Mouse (Mus musculus): ENCODE results near the gene Ppp1r11. TPM values are rescaled to one million over a fixed set of nuclear protein-coding genes. Genes with fewer than 3 reads are reported as not detected.

Gene Ppp1r11
- polyA plus RNA-seq, 1 experiment from 2014 or later: 98.4 TPM

GRCm38 (mm10) chr17:36973271-36973787 lies 21.8 kb upstream of the Ppp1r11 start:
- Histone ChIP-seq H3K9ac (ENCODE audit: low read length) (no peak overlapping the region), H3K4me3 (ENCODE audit: control insufficient read depth in 1 of 2, insufficient read depth in 1 of 2, low read depth in 1 of 2, low read length in 2 of 2) (no peak overlapping the region), H3K27ac (replicated peaks in 1 of 2; ENCODE audit: control insufficient read depth in 1 of 2, insufficient read depth in 1 of 2, low read depth in 2 of 2, low read length in 2 of 2) (no peak overlapping the region), H3K36me3 (ENCODE audit: control insufficient read depth, insufficient read depth, low read length) (no peaks in the 10 kb centered on the region), H3K9me3 (ENCODE audit: control insufficient read depth, low read length) (no peaks in the 10 kb centered on the region), H3K4me2 (ENCODE audit: low read length) (no peak overlapping the region), H3K4me1 (ENCODE audit: control insufficient read depth in 2 of 2, insufficient read depth in 2 of 2, low read length in 2 of 2) (no peaks in the 10 kb centered on the region), H3K27me3 (ENCODE audit: control insufficient read depth, insufficient read depth, low read length) (no peaks in the 10 kb centered on the region; the same call in 1 of the 2 replicates)
- ATAC-seq (ENCODE audit: insufficient number of reproducible peaks, insufficient read depth, low FRiP score, low read depth): no peak
- whole genome bisulfite sequencing: 60% methylated on average over 8 of the region's 8 CpGs

GRCm38 (mm10) chr17:36972791-36973190 lies 21.2 kb upstream of the Ppp1r11 start:
- 76% methylated on average over 3 of the region's 3 CpGs for WGBS
- no peaks in the 10 kb centered on the region for H3K36me3 ChIP-seq (ENCODE audit: control insufficient read depth, insufficient read depth, low read length)
- ATAC-seq (ENCODE audit: insufficient number of reproducible peaks, insufficient read depth, low FRiP score, low read depth): no peak

GRCm38 (mm10) chr17:36971172-36971850 lies 19.8 kb upstream of the Ppp1r11 start:
- no peak overlapping the region for H3K4me2 ChIP-seq (ENCODE audit: low read length)
- H3K27me3 ChIP-seq (ENCODE audit: control insufficient read depth, insufficient read depth, low read length): no peaks in the 10 kb centered on the region
- no peak overlapping the region for H3K9ac ChIP-seq (ENCODE audit: low read length)
- no peak for ATAC-seq (ENCODE audit: insufficient number of reproducible peaks, insufficient read depth, low FRiP score, low read depth)
- no peaks in the 10 kb centered on the region for H3K4me1 ChIP-seq (ENCODE audit: control insufficient read depth in 2 of 2, insufficient read depth in 2 of 2, low read length in 2 of 2)
- H3K9me3 ChIP-seq (ENCODE audit: control insufficient read depth, low read length): no peaks in the 10 kb centered on the region
- no peaks in the 10 kb centered on the region for H3K36me3 ChIP-seq (ENCODE audit: control insufficient read depth, insufficient read depth, low read length)
- H3K4me3 ChIP-seq (ENCODE audit: control insufficient read depth in 1 of 2, insufficient read depth in 1 of 2, low read depth in 1 of 2, low read length in 2 of 2): no peak overlapping the region
- no peak overlapping the region for H3K27ac ChIP-seq (replicated peaks in 1 of 2; ENCODE audit: control insufficient read depth in 1 of 2, insufficient read depth in 1 of 2, low read depth in 2 of 2, low read length in 2 of 2)
- WGBS: 82% methylated on average over 6 of the region's 6 CpGs

More at GRCm38 (mm10) chr17:36972791-36973190, 21.2 kb upstream of the Ppp1r11 start:
- Histone ChIP-seq H3K9ac (ENCODE audit: low read length) (no peak overlapping the region), H3K27ac (replicated peaks in 1 of 2; ENCODE audit: control insufficient read depth in 1 of 2, insufficient read depth in 1 of 2, low read depth in 2 of 2, low read length in 2 of 2) (no peak overlapping the region), H3K9me3 (ENCODE audit: control insufficient read depth, low read length) (no peaks in the 10 kb centered on the region), H3K27me3 (ENCODE audit: control insufficient read depth, insufficient read depth, low read length) (no peaks in the 10 kb centered on the region), H3K4me1 (ENCODE audit: control insufficient read depth in 2 of 2, insufficient read depth in 2 of 2, low read length in 2 of 2) (no peaks in the 10 kb centered on the region), H3K4me3 (ENCODE audit: control insufficient read depth in 1 of 2, insufficient read depth in 1 of 2, low read depth in 1 of 2, low read length in 2 of 2) (no peak overlapping the region), H3K4me2 (ENCODE audit: low read length) (no peak overlapping the region)

- no peak for ATAC-seq (ENCODE audit: insufficient number of reproducible peaks, insufficient read depth, low FRiP score, low read depth)
- WGBS: 74% methylated on average over 14 of the region's 14 CpGs
Observed at GRCm38 (mm10) chr17:36970316-36970890, 18.9 kb upstream of the Ppp1r11 start.

GRCm38 (mm10) chr17:36966875-36967274 lies 15.3 kb upstream of the Ppp1r11 start:
- H3K27me3 ChIP-seq (ENCODE audit: control insufficient read depth, insufficient read depth, low read length): no peaks in the 10 kb centered on the region
- 74% methylated on average over 1 of the region's 1 CpGs for WGBS
- no peak overlapping the region for H3K4me2 ChIP-seq (ENCODE audit: low read length)
- H3K4me1 ChIP-seq (ENCODE audit: control insufficient read depth in 2 of 2, insufficient read depth in 2 of 2, low read length in 2 of 2): no peaks in the 10 kb centered on the region
- no peaks in the 10 kb centered on the region for H3K9me3 ChIP-seq (ENCODE audit: control insufficient read depth, low read length)
- ATAC-seq (ENCODE audit: insufficient number of reproducible peaks, insufficient read depth, low FRiP score, low read depth): no peak
- H3K9ac ChIP-seq (ENCODE audit: low read length): no peak overlapping the region
- no peak overlapping the region for H3K27ac ChIP-seq (replicated peaks in 1 of 2; ENCODE audit: control insufficient read depth in 1 of 2, insufficient read depth in 1 of 2, low read depth in 2 of 2, low read length in 2 of 2)
- peaks cover 4% of the 10 kb centered on the region; the same call in 1 of the 2 replicates for H3K36me3 ChIP-seq (ENCODE audit: control insufficient read depth, insufficient read depth, low read length)
- H3K4me3 ChIP-seq (ENCODE audit: control insufficient read depth in 1 of 2, insufficient read depth in 1 of 2, low read depth in 1 of 2, low read length in 2 of 2): no peak overlapping the region

More at GRCm38 (mm10) chr17:36970316-36970890, 18.9 kb upstream of the Ppp1r11 start:
- H3K27ac ChIP-seq (replicated peaks in 1 of 2; ENCODE audit: control insufficient read depth in 1 of 2, insufficient read depth in 1 of 2, low read depth in 2 of 2, low read length in 2 of 2): no peak overlapping the region
- no peaks in the 10 kb centered on the region for H3K36me3 ChIP-seq (ENCODE audit: control insufficient read depth, insufficient read depth, low read length)
- H3K27me3 ChIP-seq (ENCODE audit: control insufficient read depth, insufficient read depth, low read length): no peaks in the 10 kb centered on the region
- H3K9ac ChIP-seq (ENCODE audit: low read length): no peak overlapping the region
- H3K9me3 ChIP-seq (ENCODE audit: control insufficient read depth, low read length): no peaks in the 10 kb centered on the region
- no peak overlapping the region for H3K4me3 ChIP-seq (ENCODE audit: control insufficient read depth in 1 of 2, insufficient read depth in 1 of 2, low read depth in 1 of 2, low read length in 2 of 2)
- H3K4me2 ChIP-seq (ENCODE audit: low read length): no peak overlapping the region
- H3K4me1 ChIP-seq (ENCODE audit: control insufficient read depth in 2 of 2, insufficient read depth in 2 of 2, low read length in 2 of 2): no peaks in the 10 kb centered on the region

DNA sequence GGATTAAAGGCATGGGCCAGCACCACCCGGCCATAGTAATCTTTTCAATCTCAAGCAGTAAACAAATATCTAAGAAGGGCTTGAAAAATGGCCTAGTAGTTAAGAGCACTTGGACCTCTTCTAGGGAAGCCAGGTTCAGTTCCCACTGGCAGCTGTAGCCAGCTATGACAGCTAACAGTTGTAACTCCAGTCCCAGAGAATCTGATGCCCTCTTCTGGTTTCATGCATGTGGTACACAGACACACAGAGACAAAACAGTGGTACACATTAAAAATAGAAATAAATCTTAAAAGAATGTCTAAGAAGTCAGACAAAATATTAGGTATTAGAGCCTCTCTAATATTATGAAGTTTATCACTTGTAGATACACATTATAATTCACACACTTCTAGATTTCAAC lies 9.6 kb upstream of the Ppp1r11 start:
- Histone ChIP-seq H3K27ac (replicated peaks in 1 of 2; ENCODE audit: control insufficient read depth in 1 of 2, insufficient read depth in 1 of 2, low read depth in 2 of 2, low read length in 2 of 2) (no peak overlapping the region), H3K4me3 (ENCODE audit: control insufficient read depth in 1 of 2, insufficient read depth in 1 of 2, low read depth in 1 of 2, low read length in 2 of 2) (no peak overlapping the region), H3K9ac (ENCODE audit: low read length) (no peak overlapping the region), H3K9me3 (ENCODE audit: control insufficient read depth, low read length) (no peaks in the 10 kb centered on the region), H3K27me3 (ENCODE audit: control insufficient read depth, insufficient read depth, low read length) (no peaks in the 10 kb centered on the region), H3K4me1 (ENCODE audit: control insufficient read depth in 2 of 2, insufficient read depth in 2 of 2, low read length in 2 of 2) (peaks cover 4 to 14% of the 10 kb centered on the region in 2 experiments), H3K36me3 (ENCODE audit: control insufficient read depth, insufficient read depth, low read length) (peaks cover 12% of the 10 kb centered on the region), H3K4me2 (ENCODE audit: low read length) (no peak overlapping the region)
- 63% methylated on average over 1 of the region's 1 CpGs for WGBS
- no peak for ATAC-seq (ENCODE audit: insufficient number of reproducible peaks, insufficient read depth, low FRiP score, low read depth)

DNA sequence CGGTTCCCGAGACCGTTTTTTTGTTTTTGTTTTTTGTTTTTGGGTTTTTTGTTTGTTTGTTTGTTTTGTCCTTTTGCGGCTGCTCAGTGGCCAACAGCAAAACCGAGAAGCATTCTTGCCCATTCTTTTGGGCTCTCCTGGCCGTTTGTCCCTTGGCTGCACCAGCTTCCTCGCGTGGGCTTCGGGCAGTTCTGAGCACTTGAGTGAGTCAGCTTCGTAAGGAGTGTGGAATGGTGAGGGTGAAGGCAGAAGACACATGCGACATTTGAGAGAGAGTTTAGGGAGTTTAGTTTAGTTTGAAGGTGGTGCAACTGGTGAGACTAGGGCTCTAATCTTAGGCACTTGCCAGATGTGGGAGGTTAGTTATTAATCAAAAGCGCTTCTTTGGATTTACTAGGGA lies 7.3 kb upstream of the Ppp1r11 start:
- Histone ChIP-seq H3K4me2 (ENCODE audit: low read length) (peak overlapping the region; percentile 79), H3K4me1 (ENCODE audit: control insufficient read depth in 2 of 2, insufficient read depth in 2 of 2, low read length in 2 of 2) (peaks cover 4 to 14% of the 10 kb centered on the region in 2 experiments), H3K27me3 (ENCODE audit: control insufficient read depth, insufficient read depth, low read length) (no peaks in the 10 kb centered on the region), H3K4me3 (ENCODE audit: control insufficient read depth in 1 of 2, insufficient read depth in 1 of 2, low read depth in 1 of 2, low read length in 2 of 2) (peak overlapping the region; percentile 63 to 69), H3K9me3 (ENCODE audit: control insufficient read depth, low read length) (no peaks in the 10 kb centered on the region), H3K27ac (replicated peaks in 1 of 2; ENCODE audit: control insufficient read depth in 1 of 2, insufficient read depth in 1 of 2, low read depth in 2 of 2, low read length in 2 of 2) (peak overlapping the region; percentile 58 to 81; a peak in 3 of 4 replicates), H3K36me3 (ENCODE audit: control insufficient read depth, insufficient read depth, low read length) (peaks cover 27% of the 10 kb centered on the region), H3K9ac (ENCODE audit: low read length) (peak overlapping the region; percentile 76)
- no peak for ATAC-seq (ENCODE audit: insufficient number of reproducible peaks, insufficient read depth, low FRiP score, low read depth)
- WGBS: 13% methylated on average over 12 of the region's 12 CpGs

Measured in heart, embryonic 14.5 days (tissue).